Mouse (Mus musculus) kidney, embryonic 16.5 days (tissue): Measurements from ENCODE around the gene Tubgcp2. TPM values are rescaled to one million over a fixed set of nuclear protein-coding genes. Genes with fewer than 3 reads are reported as not detected.
A peak's percentile ranks its signal among the peaks of the same experiment; 100 is the strongest.

ENCODE experiments used
- ATAC-seq: fragments of 200-750 bp; cut with Nextera tagmentation; 2 replicates; pipeline ENCODE4 v1.8.0; 2017; ENCODE audit warnings: moderate TSS enrichment; ENCODE audit not compliant: low FRiP score, low TSS enrichment
- H3K27ac ChIP-seq: fragments of 300-500 bp; sonication (generic); 2 replicates; pipeline ENCODE4 v1.5.1; 2014; ENCODE audit warnings: low read length
- H3K27me3 ChIP-seq: fragments of 300-500 bp; sonication (generic); 2 replicates; pipeline ENCODE4 v1.6.1; 2014; ENCODE audit warnings: low read length, control low read depth, mixed read lengths; ENCODE audit not compliant: insufficient read depth
- H3K36me3 ChIP-seq: fragments of 300-500 bp; sonication (generic); 2 replicates; pipeline ENCODE4 v1.6.1; 2014; ENCODE audit warnings: low read length, control low read depth, mixed read lengths; ENCODE audit not compliant: insufficient read depth
- H3K4me1 ChIP-seq: fragments of 300-500 bp; sonication (generic); 2 replicates; pipeline ENCODE4 v1.6.1; 2014; ENCODE audit warnings: low read length, control low read depth, mixed read lengths; ENCODE audit not compliant: insufficient read depth
- H3K4me2 ChIP-seq: fragments of 300-500 bp; sonication (generic); replicated peaks from 2 replicates; pipeline ENCODE4 v1.6.1; 2014; ENCODE audit warnings: low read depth, low read length
- H3K4me3 ChIP-seq: fragments of 300-500 bp; sonication (generic); 2 replicates; pipeline ENCODE4 v1.5.1; 2014; ENCODE audit warnings: mild to moderate bottlenecking, low read length
- H3K9ac ChIP-seq: fragments of 300-500 bp; sonication (generic); replicated peaks from 2 replicates; pipeline ENCODE4 v1.6.1; 2014; ENCODE audit warnings: low read length
- H3K9me3 ChIP-seq: fragments of 300-500 bp; sonication (generic); 2 replicates; pipeline ENCODE4 v1.6.1; 2016; ENCODE audit warnings: low read length, control low read depth
- WGBS: fragments of 180-500 bp; shearing (Covaris S2); extraction: QIAGEN DNeasy Blood & Tissue Kit; methylation state at CpG from one replicate; pipeline ENCODE4 v1.1.7; 2014; 5-methylcytosine and 5-hydroxymethylcytosine counted together
- microRNA counts: library from miRNA; unstranded; fragments of <30 nt; microRNA quantifications from one replicate; lab custom pipeline; 2016
- microRNA-seq: library from miRNA; unstranded; fragments of <30 nt; microRNA quantifications from one replicate; pipeline ENCODE4, GENCODE M21; 2016
- polyA plus RNA-seq: library from polyadenylated mRNA; unstranded; fragments of >200 nt; fragmentation: Nextera tagmentation; extraction: Ambion mirVana; gene quantifications from 2 replicates; pipeline ENCODE4 v1.2.1, GENCODE M21; 2015

The Tubgcp2 gene
- polyA plus RNA-seq, 1 experiment from 2014 or later, result 57.7 TPM

DNA sequence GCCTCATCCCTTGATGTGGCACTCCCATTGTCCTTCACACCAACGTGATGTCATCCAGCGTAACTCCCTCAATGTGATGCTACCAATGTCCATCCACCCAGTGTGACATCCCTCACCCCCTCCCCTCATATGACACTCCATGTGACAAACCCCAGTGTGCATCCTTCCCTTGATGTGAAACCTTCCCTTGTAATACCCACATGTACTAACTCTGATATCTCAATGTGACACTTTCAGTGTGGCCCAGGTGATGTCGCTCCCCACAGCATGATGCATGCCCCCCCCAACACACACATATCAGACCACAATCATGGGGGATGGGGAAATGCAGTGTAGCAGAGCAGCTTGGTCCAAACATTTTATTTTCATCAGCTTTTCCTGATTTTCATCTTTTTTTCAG, 79.8 kb downstream of the Tubgcp2 start:
- Histone ChIP-seq H3K9ac (no peak overlapping the region), H3K27ac (no peak overlapping the region), H3K4me1 (peaks cover 10% of the 10 kb centered on the region; the same call in 1 of the 2 replicates), H3K36me3 (no peaks in the 10 kb centered on the region), H3K4me2 (no peak overlapping the region), H3K27me3 (0 out of 2 replicates have a peak, but pooled peaks cover 4% of the 10 kb centered on the region), H3K4me3 (no peak overlapping the region), H3K9me3 (no peaks in the 10 kb centered on the region)
- no peak for ATAC-seq
- WGBS, result 83% methylated on average over 3 of the region's 3 CpGs

DNA sequence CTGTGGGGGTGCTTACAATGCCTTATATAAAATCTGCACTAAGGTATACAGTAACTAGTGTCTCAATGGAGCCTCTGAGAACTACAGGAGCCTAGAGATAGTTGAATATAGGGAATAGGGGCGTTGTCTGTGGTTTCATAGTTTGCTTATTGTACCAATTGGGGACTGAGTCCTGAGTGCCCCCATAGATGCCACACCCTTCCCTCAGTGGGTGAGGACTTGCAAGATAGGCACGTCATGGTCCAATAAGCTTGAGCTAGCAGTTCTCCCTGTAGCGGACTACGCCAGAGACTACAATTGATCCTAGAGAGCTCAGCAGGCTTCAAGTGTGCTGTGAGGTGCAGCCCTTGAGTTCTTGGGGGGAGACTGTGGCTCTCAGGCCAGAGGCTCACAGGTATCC, 81.0 kb downstream of the Tubgcp2 start:
- Histone ChIP-seq H3K4me1 (peaks cover 13% of the 10 kb centered on the region; the same call in 1 of the 2 replicates), H3K4me2 (no peak overlapping the region), H3K9ac (no peak overlapping the region), H3K27me3 (0 out of 2 replicates have a peak, but pooled peaks cover 4% of the 10 kb centered on the region), H3K9me3 (no peaks in the 10 kb centered on the region), H3K27ac (no peak overlapping the region), H3K36me3 (no peaks in the 10 kb centered on the region), H3K4me3 (no peak overlapping the region)
- 69% methylated on average over 4 of the region's 4 CpGs for WGBS
- ATAC-seq, result no peak

DNA sequence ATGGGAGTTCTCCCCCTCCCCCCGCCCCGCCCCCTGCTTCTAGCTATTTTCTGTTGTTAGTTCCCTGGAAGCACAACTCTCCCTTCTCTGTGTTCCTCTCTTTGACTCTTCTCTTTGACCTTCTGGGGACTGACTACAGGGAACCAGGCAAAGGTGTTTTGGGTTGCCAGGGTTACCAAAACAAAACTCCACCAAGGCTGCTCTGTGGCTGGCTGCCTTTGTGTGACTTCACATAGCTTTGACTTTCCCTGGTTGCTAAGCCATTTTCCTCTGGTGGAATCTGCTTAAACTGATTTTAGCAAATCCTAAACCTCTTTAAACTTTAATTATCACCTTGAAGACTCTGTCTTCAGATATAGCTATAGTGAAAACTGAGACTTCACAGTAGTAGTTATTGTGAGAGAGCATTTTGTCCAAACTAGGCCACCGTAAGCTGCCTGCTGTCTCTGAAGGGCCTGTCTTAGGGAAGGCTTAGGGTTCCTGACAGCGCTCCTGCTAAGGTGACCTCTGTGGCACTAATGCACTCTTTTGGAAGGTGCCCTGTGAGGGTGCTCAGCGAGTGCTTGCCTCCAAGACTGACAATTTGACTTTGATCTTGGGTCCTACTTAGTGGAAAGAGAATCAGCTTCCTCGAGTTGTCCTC, 84.4 kb downstream of the Tubgcp2 start:
- ATAC-seq, result no peak
- Histone ChIP-seq H3K4me3 (no peak overlapping the region), H3K27me3 (peaks cover 2% of the 10 kb centered on the region; the same call in 1 of the 2 replicates), H3K36me3 (no peaks in the 10 kb centered on the region), H3K9me3 (no peaks in the 10 kb centered on the region), H3K4me2 (no peak overlapping the region), H3K4me1 (0 out of 2 replicates have a peak, but pooled peaks cover 6% of the 10 kb centered on the region), H3K27ac (no peak overlapping the region), H3K9ac (no peak overlapping the region)
- 67% methylated on average over 6 of the region's 6 CpGs for WGBS

DNA sequence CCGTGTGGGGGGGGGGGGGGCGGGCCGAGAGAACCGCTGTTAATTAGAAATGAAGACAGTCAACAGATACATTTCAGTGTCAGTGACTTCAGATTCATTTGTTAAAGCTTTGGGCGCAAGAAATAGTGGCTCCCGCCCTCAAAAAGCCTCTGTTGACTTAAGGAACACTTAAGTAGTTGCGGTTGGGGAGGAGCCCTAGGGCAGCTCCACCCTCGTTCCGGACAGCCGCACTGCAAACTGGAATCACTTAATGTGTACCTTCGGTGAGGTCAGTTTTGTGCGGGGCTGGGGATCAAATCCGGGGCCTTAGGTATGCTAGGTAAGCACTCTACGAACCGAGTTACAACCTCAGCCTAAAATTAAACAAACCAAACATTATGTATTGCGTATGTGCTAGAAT, 85.4 kb downstream of the Tubgcp2 start:
- 5% methylated on average over 13 of the region's 16 CpGs for WGBS
- Histone ChIP-seq H3K4me3 (peak overlapping the region; percentile 67), H3K4me1 (0 out of 2 replicates have a peak, but pooled peaks cover 6% of the 10 kb centered on the region), H3K9me3 (no peaks in the 10 kb centered on the region), H3K27ac (peak overlapping the region; percentile 51; the same call in 1 of the 2 replicates), H3K36me3 (no peaks in the 10 kb centered on the region), H3K27me3 (peaks cover 10% of the 10 kb centered on the region), H3K4me2 (peak overlapping the region; percentile 91), H3K9ac (peak overlapping the region; percentile 73)
- ATAC-seq, result peak; percentile 50; the same call in 1 of the 2 replicates

DNA sequence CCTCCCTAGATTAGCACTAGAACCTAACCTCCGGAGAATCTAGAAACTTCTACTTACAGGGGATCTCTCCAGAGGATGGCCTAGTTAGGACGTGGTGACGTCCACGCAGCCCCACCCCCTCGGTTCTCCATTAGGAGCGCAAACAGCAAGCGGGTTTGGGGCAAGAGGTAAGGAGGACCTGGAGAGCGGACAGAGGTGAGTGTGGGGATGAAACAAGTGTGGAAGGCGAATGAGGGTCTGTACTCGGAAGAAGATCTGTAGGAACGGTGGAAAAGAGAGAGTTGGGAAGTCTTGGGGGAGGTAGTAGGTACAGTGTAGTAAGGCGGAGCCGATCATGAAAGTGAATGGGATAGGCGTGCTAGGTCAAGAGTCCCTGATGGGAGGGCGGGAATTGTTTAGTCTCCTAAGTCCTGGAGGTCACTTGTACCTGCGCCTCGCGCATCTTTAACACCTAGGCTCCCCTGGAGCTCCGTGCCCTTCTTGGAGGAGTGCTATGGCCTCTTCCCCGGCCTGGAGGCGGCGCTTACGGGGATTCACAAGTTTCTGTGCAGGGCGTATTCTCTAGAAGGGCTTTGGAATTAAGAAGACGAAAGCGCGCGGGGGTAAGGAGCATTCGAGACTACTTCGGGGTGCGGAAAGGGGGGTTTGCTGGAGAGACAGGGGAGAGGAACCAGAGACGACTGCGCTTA, 86.0 kb downstream of the Tubgcp2 start:
- H3K4me1 ChIP-seq, result 0 out of 2 replicates have a peak, but pooled peaks cover 6% of the 10 kb centered on the region
- H3K27ac ChIP-seq, result peak overlapping the region; percentile 51
- H3K36me3 ChIP-seq, result no peaks in the 10 kb centered on the region
- peak overlapping the region; percentile 73 for H3K9ac ChIP-seq
- under 1% methylated on average over 33 of the region's 33 CpGs for WGBS
- H3K27me3 ChIP-seq, result peaks cover 17% of the 10 kb centered on the region
- peak overlapping the region; percentile 67 for H3K4me3 ChIP-seq
- no peaks in the 10 kb centered on the region for H3K9me3 ChIP-seq
- peak; percentile 80 for ATAC-seq
- H3K4me2 ChIP-seq, result peak overlapping the region; percentile 91

DNA sequence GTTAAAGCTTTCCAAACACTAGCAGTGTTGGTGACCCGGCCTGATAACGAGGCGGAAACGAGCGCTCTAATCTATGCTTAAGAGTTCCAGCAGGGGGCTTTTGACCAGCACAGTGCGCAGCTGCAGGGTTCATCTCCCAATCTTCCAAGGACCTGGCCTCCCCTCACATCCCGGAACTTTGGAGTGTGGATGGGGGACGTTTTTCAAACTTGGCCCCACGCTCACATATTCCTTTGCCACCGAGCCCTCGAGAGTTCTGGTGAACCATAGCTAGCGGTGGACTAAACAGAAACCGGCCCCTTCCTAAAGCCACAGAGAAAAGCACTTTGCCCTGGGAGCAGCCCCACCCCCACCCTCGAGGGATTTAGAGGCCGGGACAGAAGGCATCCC, 86.6 kb downstream of the Tubgcp2 start:
- peak overlapping the region; percentile 67 for H3K4me3 ChIP-seq
- under 1% methylated on average over 15 of the region's 15 CpGs for WGBS
- peak overlapping the region; percentile 91 for H3K4me2 ChIP-seq
- ATAC-seq, result peak; percentile 86
- H3K36me3 ChIP-seq, result no peaks in the 10 kb centered on the region
- peak overlapping the region; percentile 51 for H3K27ac ChIP-seq
- H3K4me1 ChIP-seq, result 0 out of 2 replicates have a peak, but pooled peaks cover 6% of the 10 kb centered on the region
- peak overlapping the region; percentile 73 for H3K9ac ChIP-seq
- H3K9me3 ChIP-seq, result no peaks in the 10 kb centered on the region
- H3K27me3 ChIP-seq, result peaks cover 22% of the 10 kb centered on the region

DNA sequence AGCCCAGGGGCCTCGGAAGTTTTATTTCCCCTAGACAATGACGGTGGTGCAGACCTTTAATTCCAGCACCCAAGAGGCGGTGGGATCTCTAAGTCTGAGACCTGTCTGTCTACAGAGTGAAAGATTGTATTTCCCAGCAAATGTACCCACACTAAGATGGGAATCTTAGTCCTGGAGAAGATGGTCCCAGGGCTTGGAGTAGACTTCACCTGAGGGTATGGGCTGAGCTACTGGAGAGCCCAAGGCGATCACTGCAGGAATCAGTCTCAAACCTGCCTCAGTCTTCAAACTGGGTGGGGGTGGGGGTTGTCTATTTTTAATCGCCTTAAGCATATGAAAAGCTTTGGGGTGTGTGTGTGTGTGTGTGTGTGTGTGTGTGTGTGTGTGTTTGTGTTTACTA, 90.4 kb downstream of the Tubgcp2 start:
- H3K9me3 ChIP-seq, result no peaks in the 10 kb centered on the region
- H3K9ac ChIP-seq, result no peak overlapping the region
- H3K4me3 ChIP-seq, result no peak overlapping the region
- WGBS, result 30% methylated on average over 5 of the region's 5 CpGs
- peaks cover 8% of the 10 kb centered on the region; the same call in 1 of the 2 replicates for H3K4me1 ChIP-seq
- H3K27ac ChIP-seq, result no peak overlapping the region
- H3K4me2 ChIP-seq, result no peak overlapping the region
- H3K27me3 ChIP-seq, result peaks cover 61% of the 10 kb centered on the region
- ATAC-seq, result no peak
- H3K36me3 ChIP-seq, result no peaks in the 10 kb centered on the region

MicroRNA genes within 50 kb of the gene (microRNA counts, 519-probe panel; counts per million panel counts)
- microRNA mmu-miR-202-3p (lab: Ali Mortazavi, UCI) (1,943 counts per million, percentile 50 among the panel's probes with 10 or more counts), microRNA mmu-miR-202-5p (lab: Ali Mortazavi, UCI) (2,336 counts per million, percentile 58 among the panel's probes with 10 or more counts)

Small RNAs within 50 kb of the gene (microRNA-seq; reads per million reads assigned to microRNA genes)
- gene Mir202 (10.0 reads per million, percentile 29 among the genes with 10 or more reads in this experiment), gene Mir7062 (0.79 reads per million), gene mmu-mir-7686 (not detected)

Other genes with a start within 250 kb of the Tubgcp2 start
- gene Adgra1, start 202.5 kb downstream of the Tubgcp2 start, polyA plus RNA-seq, result 0.46 and 1.0 TPM in 2 replicates
- 0.12 and 0.22 TPM in 2 replicates for gene Kndc1, start 142.0 kb downstream of the Tubgcp2 start, polyA plus RNA-seq
- 0.21 TPM in 1 of 2 replicates, not detected in the other for gene Utf1, start 92.9 kb downstream of the Tubgcp2 start, polyA plus RNA-seq
- gene 6430531B16Rik, start 57.9 kb downstream of the Tubgcp2 start, polyA plus RNA-seq, result 0.71 and 0.94 TPM in 2 replicates
- gene Adam8, start 44.1 kb downstream of the Tubgcp2 start, polyA plus RNA-seq, result 1.6 and 1.8 TPM in 2 replicates
- gene Zfp511, start 278 bp downstream of the Tubgcp2 start, polyA plus RNA-seq, result 38.0 and 40.6 TPM in 2 replicates
- not detected in 2 replicates for gene Msx3, start 12.4 kb upstream of the Tubgcp2 start, polyA plus RNA-seq
- gene Caly, start 45.9 kb upstream of the Tubgcp2 start, polyA plus RNA-seq, result 0.99 and 1.9 TPM in 2 replicates
- gene Prap1, start 56.7 kb upstream of the Tubgcp2 start, polyA plus RNA-seq, result 0.27 and 0.62 TPM in 2 replicates
- 36.1 and 41.3 TPM in 2 replicates for gene Fuom, start 65.8 kb upstream of the Tubgcp2 start, polyA plus RNA-seq
- 20.2 and 23.5 TPM in 2 replicates for gene Paox, start 79.1 kb upstream of the Tubgcp2 start, polyA plus RNA-seq
- gene Echs1, start 79.8 kb upstream of the Tubgcp2 start, polyA plus RNA-seq, result 183 and 199 TPM in 2 replicates
- 30.5 and 33.8 TPM in 2 replicates for gene Mtg1, start 100.9 kb upstream of the Tubgcp2 start, polyA plus RNA-seq
- gene Sprn, start 118.2 kb upstream of the Tubgcp2 start, polyA plus RNA-seq, result 0.41 and 0.51 TPM in 2 replicates
- not detected in 2 replicates for gene Olfr522, start 128.1 kb upstream of the Tubgcp2 start, polyA plus RNA-seq
- not detected in 2 replicates for gene Olfr523, start 136.5 kb upstream of the Tubgcp2 start, polyA plus RNA-seq
- gene Olfr524, start 169.3 kb upstream of the Tubgcp2 start, polyA plus RNA-seq, result not detected in 2 replicates
- gene Cd163l1, start 181.6 kb upstream of the Tubgcp2 start, polyA plus RNA-seq, result 0.04 TPM in 1 of 2 replicates, not detected in the other
- not detected in 2 replicates for gene 5830411N06Rik, start 210.6 kb upstream of the Tubgcp2 start, polyA plus RNA-seq